Mouse (Mus musculus): ENCODE measurements around the gene Gm7029. TPM values are rescaled to one million over a fixed set of nuclear protein-coding genes. Genes with fewer than 3 reads are reported as not detected.
A peak's percentile ranks its signal among the peaks of the same experiment; 100 is the strongest.
"Not testable (repeated sequence)": the region's sequence is repeated elsewhere in the genome, so short reads cannot be mapped to it uniquely, and the experiment has no call there.

The Gm7029 gene
- not detected for total RNA-seq (2021)
- long read RNA-seq, experiment 1: 0 reads
- long read RNA-seq, experiment 2: 0 reads

DNA sequence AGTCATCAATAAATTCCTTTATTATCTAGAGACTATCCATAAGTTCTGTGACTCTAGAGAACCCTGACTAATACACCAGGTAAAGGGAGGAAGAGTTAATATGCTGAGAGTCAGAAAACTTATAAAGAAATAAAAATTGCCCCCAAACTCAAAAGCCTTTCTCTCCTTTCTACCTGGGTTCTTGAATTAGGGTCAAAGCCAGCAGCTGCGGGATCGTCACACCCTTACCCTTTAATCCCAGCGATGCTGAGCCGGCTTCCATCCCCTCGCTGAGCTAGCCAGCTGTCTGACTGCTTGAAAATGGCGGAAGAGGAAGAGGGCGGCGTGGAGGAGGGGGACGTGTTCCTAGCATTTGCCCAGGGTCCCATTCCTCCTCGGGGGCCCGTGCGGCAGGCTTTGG, at the start of gene Gm7029:
TSS of gene Gm7029 (plus strand) at position 301 of the 400 bp plus-strand sequence.
- H3K27ac ChIP-seq; H3K4me3 ChIP-seq; DNase-seq (ENCODE audit: extremely low spot score in 1 of 2, low spot score in 2 of 2); intact Hi-C loops (cut with DNase I): not testable (repeated sequence)

- peak; percentile 97 to 98 for DNase-seq (ENCODE audit: extremely low spot score in 1 of 2, low spot score in 2 of 2)
- Histone ChIP-seq H3K4me3 (peak within 1 kb of the TSS; percentile 71), H3K27ac (peak within 1 kb of the TSS; percentile 83)
- no peak for TF ChIP-seq CTCF (IDR thresholded peaks at IDR 0.05)
- intact Hi-C loops (cut with DNase I): no loop called here
Measured at GRCm38 (mm10) chr17:33824084-33824996, 49.3 kb upstream of the Gm7029 start, which contains the start of the genes Rps28 and Ndufa7. Gene Rps28, minus strand, starts transcription at chr17:33824562. Gene Ndufa7, plus strand, starts transcription at chr17:33824572.

GRCm38 (mm10) chr17:33824997-33825330, 48.7 kb upstream of the Gm7029 start:
- Histone ChIP-seq H3K27ac (peak overlapping the region; percentile 83; the same call in 1 of the 2 replicates), H3K4me3 (peak overlapping the region; percentile 71)
- DNase-seq (ENCODE audit: extremely low spot score in 1 of 2, low spot score in 2 of 2); intact Hi-C loops (cut with DNase I): not testable (repeated sequence)

- intact Hi-C loops (cut with DNase I): no loop called here
- DNase-seq (ENCODE audit: extremely low spot score in 1 of 2, low spot score in 2 of 2): no peak
- no peak overlapping the region for H3K27ac ChIP-seq
- no peak for TF ChIP-seq CTCF (IDR thresholded peaks at IDR 0.05)
- H3K4me3 ChIP-seq: peak overlapping the region; percentile 71
Measured at GRCm38 (mm10) chr17:33825462-33825861, 48.2 kb upstream of the Gm7029 start.

GRCm38 (mm10) chr17:33826850-33827249, 46.8 kb upstream of the Gm7029 start:
- intact Hi-C loops (cut with DNase I): no loop called here
- peak; percentile 92 for TF ChIP-seq CTCF (IDR thresholded peaks at IDR 0.05)
- DNase-seq (ENCODE audit: extremely low spot score in 1 of 2, low spot score in 2 of 2): peak; percentile 49 to 64

DNA sequence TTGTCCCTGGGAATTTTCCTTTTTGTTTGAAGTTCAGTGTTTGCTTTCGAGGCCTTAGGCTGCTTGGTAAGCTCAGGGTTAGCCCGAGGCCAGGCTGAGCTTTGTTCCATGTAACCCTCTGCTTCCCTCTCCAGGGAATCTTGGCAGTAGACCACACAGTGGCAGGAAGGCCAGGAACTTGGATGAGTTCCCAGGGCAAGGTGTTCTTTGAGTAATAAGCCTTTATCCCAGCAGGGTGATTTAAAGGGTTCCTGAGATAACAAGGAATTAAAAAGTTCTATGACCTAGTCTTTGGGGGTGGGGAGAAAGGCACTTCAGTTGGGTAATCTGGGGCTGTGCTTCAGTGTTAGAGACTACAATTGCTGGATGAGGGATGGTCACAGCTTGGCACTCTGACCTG, 44.7 kb upstream of the Gm7029 start:
- TF ChIP-seq CTCF (IDR thresholded peaks at IDR 0.05): no peak
- intact Hi-C loops (cut with DNase I): no loop called here
- DNase-seq (ENCODE audit: extremely low spot score in 1 of 2, low spot score in 2 of 2): no peak
- peak overlapping the region; percentile 4; the same call in 1 of the 2 replicates for H3K27ac ChIP-seq
- no peak overlapping the region for H3K4me3 ChIP-seq

More at GRCm38 (mm10) chr17:33826850-33827249, 46.8 kb upstream of the Gm7029 start:
- no peak overlapping the region for H3K27ac ChIP-seq
- H3K4me3 ChIP-seq: no peak overlapping the region

- no peak for DNase-seq (ENCODE audit: extremely low spot score in 1 of 2, low spot score in 2 of 2)
- TF ChIP-seq CTCF (IDR thresholded peaks at IDR 0.05): no peak
- intact Hi-C loops (cut with DNase I): no loop called here
- Histone ChIP-seq H3K4me3 (no peak overlapping the region), H3K27ac (peak overlapping the region; percentile 58; the same call in 1 of the 2 replicates)
Measured at GRCm38 (mm10) chr17:33829561-33829960, 44.1 kb upstream of the Gm7029 start.

DNA sequence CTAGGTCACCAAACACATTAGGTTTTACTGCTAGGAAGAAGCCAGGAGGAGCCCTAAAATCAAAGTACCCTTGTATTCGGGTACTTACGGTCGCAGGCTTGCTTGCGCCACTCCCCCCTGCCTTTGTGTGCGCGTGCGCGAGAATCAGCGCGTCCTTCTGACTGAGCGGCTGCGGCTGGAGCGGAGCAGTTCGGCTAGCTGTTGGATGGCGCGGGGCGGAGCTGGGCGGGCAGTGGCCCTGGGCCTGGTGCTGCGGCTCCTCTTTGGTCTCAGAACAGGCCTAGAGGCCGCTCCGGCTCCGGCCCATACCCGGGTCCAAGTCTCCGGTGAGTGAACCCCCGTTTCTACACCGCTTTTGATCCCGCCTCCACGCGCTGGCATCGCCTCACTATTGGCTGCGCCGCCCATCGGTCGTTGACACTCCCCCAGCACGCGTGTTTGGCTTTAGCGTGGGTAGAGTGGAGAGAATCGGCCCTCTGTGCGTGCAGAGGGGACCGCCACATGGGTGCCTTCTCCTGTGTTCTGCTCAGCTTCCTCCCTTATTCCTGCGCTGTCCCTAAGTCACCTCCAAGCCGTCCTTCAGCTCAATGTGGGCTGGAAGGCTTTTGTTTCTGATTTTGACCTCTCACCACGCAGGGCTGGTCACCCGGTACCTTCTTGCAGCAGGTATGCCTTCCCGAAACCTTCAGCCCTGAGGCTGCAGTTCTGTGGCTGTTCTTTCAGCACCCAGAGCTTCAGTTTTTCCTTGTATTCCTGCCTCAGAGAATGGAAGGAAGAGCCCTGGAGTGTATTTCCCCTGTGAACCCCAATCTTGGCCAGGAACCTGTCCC, 30.5 kb upstream of the Gm7029 start, which contains the start of gene Cd320:
TSS of gene Cd320 (plus strand) at position 126 of the 830 bp plus-strand sequence.
- Histone ChIP-seq H3K4me3 (peak within 1 kb of the TSS; percentile 80), H3K27ac (peak within 1 kb of the TSS; percentile 89)
- peak; percentile 92 to 93 for DNase-seq (ENCODE audit: extremely low spot score in 1 of 2, low spot score in 2 of 2)
- peak; percentile 11; the same call in 1 of the 2 replicates for TF ChIP-seq CTCF (IDR thresholded peaks at IDR 0.05)
- intact Hi-C loops (cut with DNase I): no loop called here

- no peak for TF ChIP-seq CTCF (IDR thresholded peaks at IDR 0.05)
- H3K4me3 ChIP-seq: peak overlapping the region; percentile 80; the same call in 1 of the 2 replicates
- no peak for DNase-seq (ENCODE audit: extremely low spot score in 1 of 2, low spot score in 2 of 2)
- no peak overlapping the region for H3K27ac ChIP-seq
- intact Hi-C loops (cut with DNase I): no loop called here
Measured at GRCm38 (mm10) chr17:33844196-33844595, 29.4 kb upstream of the Gm7029 start.

- TF ChIP-seq CTCF (IDR thresholded peaks at IDR 0.05): no peak
- Histone ChIP-seq H3K27ac (no peak overlapping the region), H3K4me3 (no peak overlapping the region)
- no peak for DNase-seq (ENCODE audit: extremely low spot score in 1 of 2, low spot score in 2 of 2)
- intact Hi-C loops (cut with DNase I): no loop called here
Measured at GRCm38 (mm10) chr17:33848139-33848538, 25.5 kb upstream of the Gm7029 start.

GRCm38 (mm10) chr17:33851331-33851730, 22.3 kb upstream of the Gm7029 start:
- intact Hi-C loops (cut with DNase I): no loop called here
- DNase-seq (ENCODE audit: extremely low spot score in 1 of 2, low spot score in 2 of 2): no peak
- no peak overlapping the region for H3K4me3 ChIP-seq
- no peak overlapping the region for H3K27ac ChIP-seq
- no peak for TF ChIP-seq CTCF (IDR thresholded peaks at IDR 0.05)

GRCm38 (mm10) chr17:33857816-33858215, 15.8 kb upstream of the Gm7029 start:
- H3K4me3 ChIP-seq: no peak overlapping the region
- intact Hi-C loops (cut with DNase I): no loop called here
- no peak for DNase-seq (ENCODE audit: extremely low spot score in 1 of 2, low spot score in 2 of 2)
- no peak for TF ChIP-seq CTCF (IDR thresholded peaks at IDR 0.05)
- H3K27ac ChIP-seq: no peak overlapping the region

Measured in left cerebral cortex, adult 2 months (tissue).